Mouse (Mus musculus) right cerebral cortex, postnatal 36 days (tissue): ENCODE measurements around the gene Phf21a.

Experiments
- DNase-seq, 2 experiments: peaks; one replicate each; pipeline ENCODE4 v3.0.0; 2022; ENCODE audit warnings: low spot score in 2 of 2, mixed read lengths in 1 of 2

The Phf21a gene

GRCm38 (mm10) chr2:92299896-92300295 is 207.0 kb downstream of the Phf21a start:
- DNase-seq = no peak

- DNase-seq = no peak
Measured at GRCm38 (mm10) chr2:92301849-92302607, 209.1 kb downstream of the Phf21a start.

GRCm38 (mm10) chr2:92312542-92312941 is 219.6 kb downstream of the Phf21a start:
- peak in 1 of 2 experiments; percentile 24 for DNase-seq

GRCm38 (mm10) chr2:92314031-92314430 is 221.1 kb downstream of the Phf21a start:
- DNase-seq = no peak

- DNase-seq = no peak
Measured at GRCm38 (mm10) chr2:92316652-92317051, 223.7 kb downstream of the Phf21a start.

- no peak for DNase-seq
Measured at GRCm38 (mm10) chr2:92317228-92317627, 224.3 kb downstream of the Phf21a start.

- no peak for DNase-seq
Measured at GRCm38 (mm10) chr2:92322669-92323068, 229.8 kb downstream of the Phf21a start.

- DNase-seq = no peak
Measured at GRCm38 (mm10) chr2:92325676-92326075, 232.8 kb downstream of the Phf21a start.

GRCm38 (mm10) chr2:92326221-92326620 is 233.3 kb downstream of the Phf21a start:
- DNase-seq = no peak

- DNase-seq = no peak
Measured at GRCm38 (mm10) chr2:92327601-92328000, 234.7 kb downstream of the Phf21a start.

- DNase-seq = no peak
Measured at GRCm38 (mm10) chr2:92328206-92328605, 235.3 kb downstream of the Phf21a start.

- no peak for DNase-seq
Measured at GRCm38 (mm10) chr2:92330840-92331239, 237.9 kb downstream of the Phf21a start.

GRCm38 (mm10) chr2:92331410-92331809 is 238.5 kb downstream of the Phf21a start:
- no peak for DNase-seq

GRCm38 (mm10) chr2:92331871-92332270 is 239.0 kb downstream of the Phf21a start:
- DNase-seq = no peak

- no peak for DNase-seq
Measured at GRCm38 (mm10) chr2:92342418-92342817, 249.5 kb downstream of the Phf21a start.

GRCm38 (mm10) chr2:92347191-92347590 is 254.3 kb downstream of the Phf21a start:
- DNase-seq = no peak

GRCm38 (mm10) chr2:92349589-92350425 is 256.9 kb downstream of the Phf21a start:
- no peak for DNase-seq

GRCm38 (mm10) chr2:92350686-92351085 is 257.8 kb downstream of the Phf21a start:
- no peak for DNase-seq

GRCm38 (mm10) chr2:92353402-92353801 is 260.5 kb downstream of the Phf21a start:
- DNase-seq = no peak

- DNase-seq = no peak
Measured at GRCm38 (mm10) chr2:92354224-92354623, 261.3 kb downstream of the Phf21a start.

- no peak for DNase-seq
Measured at GRCm38 (mm10) chr2:92359301-92359700, 266.4 kb downstream of the Phf21a start.

- DNase-seq = no peak
Measured at GRCm38 (mm10) chr2:92360186-92360823, 267.4 kb downstream of the Phf21a start.
